Mouse (Mus musculus): ENCODE data around the gene A930004D18Rik. TPM values are rescaled to one million over a fixed set of nuclear protein-coding genes. Genes with fewer than 3 reads are reported as not detected.

A930004D18Rik gene
- 1.5 TPM for polyA plus RNA-seq (2014; fragmentation: Illumina TruSeq; extraction: RNeasy Lipid Tissue Mini Kit (QIAGEN cat#74804); ENCODE audit: low read depth, low replicate concordance)

GRCm38 (mm10) chr2:18037491-18037890 lies at the start of gene A930004D18Rik:
Gene A930004D18Rik (minus strand): TSS chr2:18037737.

GRCm38 (mm10) chr2:18055016-18055928 lies 17.7 kb upstream of the A930004D18Rik start, which contains the start of gene Mllt10:
Gene Mllt10 (plus strand): TSS chr2:18055237.

GRCm38 (mm10) chr2:18048453-18049075 lies 11.0 kb upstream of the A930004D18Rik start, which contains the start of gene Skida1:
Gene Skida1 (minus strand): TSS chr2:18049051.

GRCm38 (mm10) chr2:17996858-17997257 lies 40.7 kb downstream of the A930004D18Rik start, which contains the start of gene H2al2a:
Gene H2al2a (minus strand): TSS chr2:17996958.

Other genes starting within 250 kb of the A930004D18Rik start
- gene H2al2a, start 40.8 kb downstream of the A930004D18Rik start, polyA plus RNA-seq (2014; fragmentation: Illumina TruSeq; extraction: RNeasy Lipid Tissue Mini Kit (QIAGEN cat#74804); ENCODE audit: low read depth, low replicate concordance) = 11.0 TPM
- gene Skida1, start 11.3 kb upstream of the A930004D18Rik start, polyA plus RNA-seq (2014; fragmentation: Illumina TruSeq; extraction: RNeasy Lipid Tissue Mini Kit (QIAGEN cat#74804); ENCODE audit: low read depth, low replicate concordance) = 0.67 TPM
- gene Mllt10, start 17.5 kb upstream of the A930004D18Rik start, polyA plus RNA-seq (2014; fragmentation: Illumina TruSeq; extraction: RNeasy Lipid Tissue Mini Kit (QIAGEN cat#74804); ENCODE audit: low read depth, low replicate concordance) = 26.0 TPM